Mouse (Mus musculus) embryo, embryonic 9.5 days (tissue): ENCODE measurements around the gene Tec.

ENCODE experiments used
- DNase-seq: peaks from one replicate; pipeline ENCODE4 v3.0.0-alpha.2; 2017; ENCODE audit errors: extremely low spot score

Tec gene

DNA sequence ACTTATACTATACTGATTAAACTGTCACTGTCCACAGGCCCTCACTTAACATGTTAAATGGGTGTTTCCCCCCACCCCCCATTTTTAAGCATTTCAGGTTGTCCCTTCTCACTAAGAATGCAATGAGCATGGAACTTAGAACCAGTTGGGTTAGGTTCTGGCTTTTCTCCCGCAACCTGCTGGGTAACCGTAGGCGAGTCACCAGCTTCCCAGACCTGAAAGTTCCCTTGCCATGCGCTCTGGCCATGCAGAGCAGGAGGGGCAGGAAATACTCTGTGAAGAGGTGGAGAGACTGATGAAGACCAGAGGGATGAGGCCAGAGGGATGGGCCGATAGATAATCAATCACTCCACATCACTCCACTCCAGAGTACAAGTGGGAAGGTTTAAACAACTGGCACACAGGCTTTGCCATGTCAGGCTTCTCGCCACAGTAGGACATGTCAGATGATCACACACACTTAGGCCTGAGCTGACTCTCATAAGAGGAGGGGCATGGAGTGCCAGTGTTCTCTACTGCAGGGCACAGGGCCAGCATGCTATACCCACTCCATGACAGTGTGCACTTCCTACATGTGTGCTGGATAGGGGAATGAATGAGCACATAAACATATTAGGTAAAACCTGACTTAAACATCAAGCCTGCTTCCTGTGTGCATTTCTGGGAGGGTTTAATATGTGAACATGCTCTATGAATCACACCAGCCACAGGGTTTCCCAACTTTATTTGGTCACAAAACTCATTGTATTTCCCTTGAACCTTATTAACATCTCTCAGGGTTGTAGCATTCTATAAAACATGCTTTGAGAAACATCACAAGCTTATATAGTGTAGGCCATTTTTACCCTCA is 13.9 kb downstream of the Tec start:
- DNase-seq = no peak

DNA sequence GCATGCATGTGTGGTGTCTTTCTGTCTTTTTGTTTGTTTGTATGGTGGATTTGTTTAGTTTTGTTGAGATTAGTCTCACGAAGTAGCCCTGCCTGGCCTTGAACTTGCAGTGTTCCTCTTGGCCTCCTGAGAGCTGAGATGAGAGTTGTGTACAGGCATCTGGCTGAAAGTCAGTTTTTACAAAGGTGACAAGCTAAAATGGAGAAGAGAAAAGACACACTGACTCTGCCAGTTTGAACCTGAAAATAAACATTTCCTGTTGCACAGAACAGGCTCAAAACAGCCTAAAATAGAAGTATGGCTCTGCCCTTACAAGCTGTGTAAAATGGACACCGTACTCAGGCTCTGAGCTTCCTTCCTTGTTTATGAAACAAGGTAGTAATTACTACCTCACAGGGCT is 14.9 kb downstream of the Tec start:
- DNase-seq = no peak

- DNase-seq = no peak
These were observed 15.8 kb downstream of the Tec start for GRCm38 (mm10) chr5:72852301-72852995.

- DNase-seq = no peak
These were observed 16.6 kb downstream of the Tec start for GRCm38 (mm10) chr5:72851674-72852098.

- no peak for DNase-seq
These were observed 17.2 kb downstream of the Tec start for GRCm38 (mm10) chr5:72850926-72851673.

GRCm38 (mm10) chr5:72848889-72849435 is 19.3 kb downstream of the Tec start:
- no peak for DNase-seq

- DNase-seq = no peak
These were observed 21.6 kb downstream of the Tec start for GRCm38 (mm10) chr5:72846712-72847111.

DNA sequence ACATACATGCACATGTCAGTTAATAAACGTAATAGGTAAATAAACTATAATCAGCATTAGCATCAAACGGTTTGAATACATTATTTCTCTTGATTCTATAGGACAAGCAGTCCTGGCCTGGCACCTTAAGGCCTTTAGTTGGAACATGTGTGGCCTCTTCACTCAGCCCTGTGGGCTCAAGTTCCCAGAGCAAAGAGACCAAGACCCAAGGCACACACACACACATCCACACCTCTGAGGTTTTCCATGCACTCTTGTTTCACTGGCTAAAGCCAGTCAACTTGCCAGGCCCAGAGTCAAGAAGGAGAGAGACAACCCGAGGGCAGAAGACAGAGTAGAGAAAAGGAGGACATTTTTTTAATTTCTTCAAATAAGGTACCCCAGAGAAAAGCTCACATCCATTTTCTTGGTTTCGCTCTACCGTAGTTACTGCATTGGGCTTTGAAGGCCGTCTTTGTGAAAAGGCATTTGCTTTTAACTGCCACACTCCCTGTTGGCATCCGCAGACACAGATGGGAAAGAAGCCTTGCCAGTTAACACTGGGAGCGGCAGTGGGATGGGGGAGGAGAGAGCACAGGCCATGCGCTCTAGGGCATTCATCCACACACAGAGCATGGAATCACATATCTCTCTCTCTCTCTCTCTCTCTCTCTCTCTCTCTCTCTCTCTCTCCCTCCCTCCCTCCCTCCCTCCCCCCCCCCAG is 22.2 kb downstream of the Tec start:
- DNase-seq = no peak

GRCm38 (mm10) chr5:72844776-72845495 is 23.3 kb downstream of the Tec start:
- no peak for DNase-seq

GRCm38 (mm10) chr5:72844294-72844693 is 24.0 kb downstream of the Tec start:
- DNase-seq = no peak

DNA sequence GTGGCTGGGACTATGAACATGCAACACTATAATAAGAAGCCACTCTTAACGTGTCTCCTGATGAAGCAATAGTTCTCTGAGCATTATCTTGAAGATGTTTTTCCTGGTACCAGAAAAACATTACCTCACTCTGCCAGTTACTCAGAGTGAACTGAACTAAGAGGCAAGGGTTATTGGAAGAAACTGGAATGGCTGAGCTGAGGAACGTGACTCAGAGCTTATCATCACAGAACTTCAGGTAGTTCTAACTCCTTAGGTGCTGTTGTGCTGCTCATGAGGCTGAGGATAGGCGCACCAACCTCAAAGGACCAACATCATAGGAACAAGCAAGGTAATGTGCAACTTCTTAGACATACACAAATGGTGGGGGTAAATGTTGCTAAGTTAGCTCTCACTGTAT is 28.6 kb downstream of the Tec start:
- no peak for DNase-seq

GRCm38 (mm10) chr5:72838976-72839375 is 29.3 kb downstream of the Tec start:
- no peak for DNase-seq

DNA sequence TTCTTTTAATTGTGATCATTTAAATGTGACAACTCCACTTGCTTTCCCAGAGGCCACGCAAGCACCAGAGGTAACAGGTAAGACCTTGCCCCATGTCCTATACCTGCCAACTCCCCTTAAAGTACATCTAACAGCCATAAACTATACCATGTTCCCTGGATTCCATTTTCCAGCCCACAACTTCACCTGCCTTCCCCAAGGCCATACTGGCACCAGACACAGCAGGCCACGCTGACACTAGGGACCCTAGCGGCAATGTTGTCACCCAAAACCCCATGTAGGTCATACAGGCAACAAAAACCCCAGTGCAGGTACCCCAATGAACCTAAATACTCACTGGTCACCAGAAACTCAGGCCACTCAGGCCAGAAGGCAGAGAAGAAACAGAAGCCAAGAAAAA is 32.6 kb downstream of the Tec start:
- no peak for DNase-seq

DNA sequence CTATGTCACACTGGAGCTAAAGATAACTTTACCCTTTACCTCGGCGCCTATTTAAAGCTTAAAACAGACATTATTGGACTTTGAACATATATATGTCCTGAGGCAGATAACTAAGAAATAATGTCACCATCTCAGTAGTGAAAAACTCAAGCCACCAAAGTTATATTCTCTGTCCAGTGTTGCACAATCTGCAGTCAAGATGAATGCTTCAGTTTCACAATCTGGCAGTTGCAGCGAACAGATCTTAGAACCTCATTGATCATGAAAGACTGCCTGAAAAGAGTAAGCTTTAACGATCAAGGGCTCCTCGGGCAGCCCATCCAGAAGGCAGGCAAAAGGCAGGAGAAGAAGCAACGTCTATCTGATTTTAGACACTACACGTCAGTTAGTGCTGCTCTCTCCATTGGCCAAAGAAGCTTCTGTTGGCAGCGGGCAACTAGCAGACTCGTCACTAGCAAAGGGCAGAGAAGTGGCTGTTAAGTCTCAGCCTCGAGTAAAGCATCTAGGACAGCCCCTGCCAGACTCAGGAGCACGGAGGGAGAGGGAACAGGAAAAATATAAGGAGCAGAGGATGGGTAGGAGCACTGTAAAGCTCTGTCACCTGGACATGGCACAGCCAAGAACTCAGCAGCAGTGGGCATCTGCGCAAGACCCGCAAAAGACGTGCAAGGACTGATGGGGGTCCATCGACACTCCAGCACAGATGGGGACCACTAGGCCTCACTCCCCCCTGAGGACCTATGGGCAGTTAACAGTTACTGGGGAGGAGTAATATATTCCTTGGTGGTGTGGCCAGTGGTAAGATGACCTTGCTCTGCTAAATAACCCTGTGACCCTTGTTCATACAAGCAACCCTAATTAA is 35.1 kb downstream of the Tec start:
- no peak for DNase-seq

DNA sequence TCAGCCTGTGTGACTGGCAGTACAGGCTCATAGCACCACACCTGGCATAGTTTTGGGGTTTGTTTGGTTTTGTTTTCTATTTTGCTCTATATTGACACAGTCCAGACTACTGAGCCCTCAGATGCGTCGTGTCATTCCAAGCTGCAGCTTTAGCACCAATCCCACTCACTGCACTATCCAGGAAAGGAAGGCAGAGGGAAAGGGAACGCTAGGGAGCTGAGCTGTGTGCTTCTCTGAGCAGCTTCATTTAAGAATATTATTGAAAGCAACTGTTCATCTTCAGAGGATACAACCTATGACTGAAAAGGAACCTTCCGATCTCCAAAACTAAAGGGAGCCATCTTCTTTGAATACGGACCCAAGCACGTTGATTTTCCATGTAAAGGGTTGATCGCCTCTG is 36.1 kb downstream of the Tec start:
- no peak for DNase-seq

DNA sequence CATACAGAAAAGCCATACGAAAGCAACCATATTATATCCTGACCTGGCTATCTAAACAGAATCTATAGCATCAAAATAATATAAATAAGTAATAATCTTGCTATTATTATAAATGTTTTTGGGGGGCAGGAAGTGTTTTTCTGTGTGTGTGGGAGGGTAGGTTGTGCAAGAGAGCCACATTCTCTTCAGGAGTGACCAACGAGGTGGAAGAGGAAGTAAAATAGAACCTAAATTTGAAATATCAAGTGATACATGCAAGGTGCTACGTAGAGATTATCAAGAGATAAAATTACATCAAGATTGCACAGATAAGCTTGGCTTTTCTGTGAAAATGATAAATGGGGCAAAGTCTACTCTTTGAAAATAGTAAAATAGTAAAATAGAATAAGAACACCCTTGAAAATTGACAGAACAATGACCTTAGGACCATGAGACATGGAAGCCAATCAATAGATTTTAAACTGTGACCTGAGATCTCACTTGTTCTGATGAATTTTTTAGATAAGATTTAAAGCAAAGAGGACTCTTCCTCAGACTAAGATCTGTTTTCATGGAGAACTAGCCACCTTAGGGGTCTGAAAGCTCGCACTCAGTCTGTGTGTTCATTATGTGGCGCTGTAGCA is 37.2 kb downstream of the Tec start:
- DNase-seq = no peak

DNA sequence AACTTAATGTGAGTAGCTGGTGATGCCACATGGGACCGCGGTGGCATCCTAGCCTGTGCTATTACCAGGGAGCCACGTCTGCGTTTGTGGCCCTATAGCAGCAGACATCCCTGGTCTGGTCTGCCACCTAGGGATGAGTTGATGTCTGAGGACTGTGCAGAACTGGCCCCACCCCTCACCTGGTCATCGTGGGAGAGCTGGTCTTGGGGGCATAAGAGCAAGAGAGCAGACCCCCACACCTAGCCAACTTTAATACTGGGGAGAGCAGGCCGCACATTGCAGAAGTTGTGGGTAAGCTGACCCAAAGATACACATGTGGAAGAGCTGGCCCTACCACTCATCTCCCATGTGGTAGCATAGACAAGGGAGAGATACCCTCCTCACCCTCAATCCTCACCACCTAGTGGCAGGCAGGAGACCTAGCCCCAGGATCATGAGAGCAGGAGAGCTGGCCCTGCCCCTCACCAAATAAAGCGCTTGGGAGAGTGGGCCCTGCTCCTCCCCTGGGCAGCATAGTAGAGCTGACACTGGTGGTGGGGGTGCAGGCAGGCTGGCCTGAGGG is 38.7 kb downstream of the Tec start:
- DNase-seq = no peak

- no peak for DNase-seq
These were observed 39.9 kb downstream of the Tec start for GRCm38 (mm10) chr5:72828401-72828800.

DNA sequence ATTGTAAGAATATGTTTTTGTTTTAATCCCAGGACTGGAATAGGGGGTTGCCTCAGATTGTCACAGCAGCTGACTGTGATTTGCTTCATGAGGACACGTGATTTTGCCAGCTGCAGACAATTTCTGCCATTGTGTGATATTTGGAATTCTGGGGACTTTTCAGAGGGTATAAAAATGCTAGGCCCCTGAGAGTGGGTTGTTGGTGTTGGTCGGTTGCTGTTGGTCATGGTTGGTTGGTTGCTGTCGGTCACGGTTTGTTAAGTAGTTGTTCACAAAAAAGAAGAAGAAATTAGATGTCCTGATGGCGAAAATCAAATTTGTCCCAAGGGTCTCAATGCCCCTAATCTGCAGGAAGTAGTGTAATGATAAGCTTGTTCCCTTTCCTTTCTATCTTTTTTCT is 40.8 kb downstream of the Tec start:
- DNase-seq = no peak
